Mouse (Mus musculus) neural tube, postnatal 0 days (tissue): ENCODE results near the gene Car11. TPM values are rescaled to one million over a fixed set of nuclear protein-coding genes. Genes with fewer than 3 reads are reported as not detected.

ENCODE experiments used
- polyA plus RNA-seq: library from polyadenylated mRNA; unstranded; fragments of >200 nt; fragmentation: Nextera tagmentation; extraction: Ambion mirVana; gene quantifications from 2 replicates; pipeline ENCODE4 v1.2.1, GENCODE M21; 2015

Gene Car11
- 92.0 and 100.0 TPM in 2 replicates for polyA plus RNA-seq

GRCm38 (mm10) chr7:45699523-45700141 lies at the start of gene Car11:
TSS of gene Car11 (plus strand) at chr7:45699843.

GRCm38 (mm10) chr7:45666161-45666560 lies 33.5 kb upstream of the Car11 start, which contains the start of gene Fut2:
TSS of gene Fut2 (minus strand) at chr7:45666394.

DNA sequence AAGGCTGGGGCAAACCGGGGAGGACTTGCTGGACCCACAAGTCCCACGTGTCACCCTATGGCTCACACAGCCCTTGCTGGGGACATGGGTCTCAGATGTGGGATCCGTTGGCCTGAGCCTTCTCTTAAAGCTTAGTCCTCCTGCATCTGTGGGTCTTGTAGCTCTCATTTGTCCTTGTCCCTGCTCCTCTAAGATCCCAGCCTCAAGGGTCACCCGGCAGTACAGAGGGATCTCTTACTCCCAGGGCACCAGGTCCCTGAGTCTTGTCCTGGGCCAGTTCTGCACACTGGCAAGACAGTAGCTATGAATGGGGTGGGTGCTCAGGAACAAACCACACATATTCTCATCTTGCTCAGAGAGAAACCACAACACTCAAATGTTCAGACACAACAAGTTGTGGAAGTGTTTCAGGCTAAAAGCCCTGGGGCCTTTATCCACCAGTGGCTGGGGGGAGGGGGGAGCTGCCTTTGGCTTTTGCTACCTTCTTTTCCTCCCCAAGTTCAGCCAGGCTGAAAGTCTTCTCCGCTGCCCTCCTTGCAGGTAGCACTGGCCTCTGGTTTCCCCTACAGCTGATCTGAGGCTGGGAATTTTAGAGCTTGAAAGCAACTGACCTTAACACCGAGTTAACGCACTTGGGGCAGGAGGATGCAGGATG lies 16.1 kb upstream of the Car11 start, which contains the start of gene Ntn5:
TSS of gene Ntn5 (plus strand) at position 627 of the 655 bp plus-strand sequence.

DNA sequence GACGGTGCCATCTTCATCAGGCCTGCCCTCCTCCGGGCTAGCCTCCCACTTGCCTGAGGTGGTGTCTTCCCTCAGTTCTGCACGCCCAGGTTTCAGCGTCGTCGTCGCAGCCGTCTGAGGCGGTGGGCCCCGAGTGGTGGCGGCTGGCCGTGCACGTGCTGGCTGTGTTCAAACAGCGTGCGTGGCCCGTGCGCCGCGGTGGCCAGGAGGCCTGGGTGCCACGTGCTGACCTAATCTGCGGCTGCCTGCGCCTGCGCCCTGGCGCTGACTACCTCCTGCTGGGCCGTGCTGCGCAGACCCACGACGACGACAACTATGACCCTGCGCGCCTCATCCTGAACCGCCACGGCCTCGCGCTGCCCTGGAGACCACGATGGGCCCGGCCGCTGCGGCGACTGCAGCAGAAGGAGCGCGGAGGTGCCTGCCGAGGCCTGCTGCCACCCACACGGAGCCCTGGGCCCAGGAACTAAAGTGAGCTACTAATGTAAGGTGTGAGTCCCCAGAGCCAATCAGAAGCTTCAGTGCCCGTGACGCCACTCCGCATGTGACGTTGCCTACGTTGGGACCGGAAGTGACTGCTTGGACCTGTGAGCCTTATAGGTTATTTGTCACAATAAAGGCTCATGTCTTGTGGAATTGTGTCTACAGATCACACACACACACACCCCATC lies 5.6 kb upstream of the Car11 start, which contains the start of gene Sec1:
TSS of gene Sec1 (minus strand) at position 482 of the 671 bp plus-strand sequence.

GRCm38 (mm10) chr7:45704730-45705442 lies 5.2 kb downstream of the Car11 start, which contains the start of gene Dbp:
TSS of gene Dbp (plus strand) at chr7:45705088.

GRCm38 (mm10) chr7:45715090-45715708 lies 15.6 kb downstream of the Car11 start, which contains the start of gene Rpl18:
TSS of gene Rpl18 (plus strand) at chr7:45715457.

GRCm38 (mm10) chr7:45717918-45718297 lies 18.3 kb downstream of the Car11 start, which contains the start of gene Sphk2:
TSS of gene Sphk2 (minus strand) at chr7:45718002.

GRCm38 (mm10) chr7:45720413-45721233 lies 21.0 kb downstream of the Car11 start, which contains the start of gene Fam83e:
TSS of gene Fam83e (plus strand) at chr7:45721212.

GRCm38 (mm10) chr7:45725713-45726112 lies 26.1 kb downstream of the Car11 start, which contains the start of gene Spaca4:
TSS of gene Spaca4 (minus strand) at chr7:45725813.

Other genes starting within 250 kb of the Car11 start
- 3,929 and 4,285 TPM in 2 replicates for gene Ftl1, start 240.0 kb upstream of the Car11 start, polyA plus RNA-seq
- 248 and 251 TPM in 2 replicates for gene Bax, start 232.9 kb upstream of the Car11 start, polyA plus RNA-seq
- gene Tulp2, start 218.0 kb upstream of the Car11 start, polyA plus RNA-seq, result 0.29 and 0.49 TPM in 2 replicates
- not detected in 2 replicates for gene Gm45808, start 213.0 kb upstream of the Car11 start, polyA plus RNA-seq
- 5.4 and 5.5 TPM in 2 replicates for gene Dhdh, start 211.0 kb upstream of the Car11 start, polyA plus RNA-seq
- 143 and 157 TPM in 2 replicates for gene Nucb1, start 189.4 kb upstream of the Car11 start, polyA plus RNA-seq
- 18.4 and 20.1 TPM in 2 replicates for gene Ppp1r15a, start 173.6 kb upstream of the Car11 start, polyA plus RNA-seq
- 5.5 and 6.7 TPM in 2 replicates for gene Plekha4, start 173.5 kb upstream of the Car11 start, polyA plus RNA-seq
- gene Hsd17b14, start 144.9 kb upstream of the Car11 start, polyA plus RNA-seq, result 0.62 and 0.81 TPM in 2 replicates
- gene Bcat2, start 129.7 kb upstream of the Car11 start, polyA plus RNA-seq, result 19.8 and 21.5 TPM in 2 replicates
- not detected in 2 replicates for gene Fgf21, start 84.4 kb upstream of the Car11 start, polyA plus RNA-seq
- 0.14 TPM in 1 of 2 replicates, not detected in the other for gene Fut1, start 82.6 kb upstream of the Car11 start, polyA plus RNA-seq
- gene Izumo1, start 78.0 kb upstream of the Car11 start, polyA plus RNA-seq, result 0.10 TPM in 1 of 2 replicates, not detected in the other
- gene Rasip1, start 72.4 kb upstream of the Car11 start, polyA plus RNA-seq, result 18.8 and 19.9 TPM in 2 replicates
- 4.5 and 5.3 TPM in 2 replicates for gene Mamstr, start 59.9 kb upstream of the Car11 start, polyA plus RNA-seq
- 0.10 and 0.12 TPM in 2 replicates for gene Fut2, start 33.4 kb upstream of the Car11 start, polyA plus RNA-seq
- 1.4 and 1.6 TPM in 2 replicates for gene Ntn5, start 15.8 kb upstream of the Car11 start, polyA plus RNA-seq
- gene Sec1, start 5.4 kb upstream of the Car11 start, polyA plus RNA-seq, result 0.45 and 0.58 TPM in 2 replicates
- 6.3 and 8.5 TPM in 2 replicates for gene Dbp, start 5.2 kb downstream of the Car11 start, polyA plus RNA-seq
- gene Rpl18, start 15.6 kb downstream of the Car11 start, polyA plus RNA-seq, result 516 and 551 TPM in 2 replicates
- gene Sphk2, start 18.2 kb downstream of the Car11 start, polyA plus RNA-seq, result 18.9 and 20.8 TPM in 2 replicates
- gene Fam83e, start 21.4 kb downstream of the Car11 start, polyA plus RNA-seq, result 0.14 TPM in 1 of 2 replicates, not detected in the other
- gene Spaca4, start 26.0 kb downstream of the Car11 start, polyA plus RNA-seq, result not detected in 2 replicates
- gene Lmtk3, start 83.9 kb downstream of the Car11 start, polyA plus RNA-seq, result 19.1 and 20.2 TPM in 2 replicates
- 9.0 and 9.5 TPM in 2 replicates for gene Sult2b1, start 84.8 kb downstream of the Car11 start, polyA plus RNA-seq
- 202 and 212 TPM in 2 replicates for gene Cyth2, start 114.7 kb downstream of the Car11 start, polyA plus RNA-seq
- 2.1 and 2.3 TPM in 2 replicates for gene Kcnj14, start 124.9 kb downstream of the Car11 start, polyA plus RNA-seq
- gene Grwd1, start 131.1 kb downstream of the Car11 start, polyA plus RNA-seq, result 41.4 and 43.8 TPM in 2 replicates
- gene Kdelr1, start 172.9 kb downstream of the Car11 start, polyA plus RNA-seq, result 51.6 and 60.3 TPM in 2 replicates
- 7.6 and 9.0 TPM in 2 replicates for gene Grin2d, start 178.5 kb downstream of the Car11 start, polyA plus RNA-seq
- gene Syngr4, start 196.9 kb downstream of the Car11 start, polyA plus RNA-seq, result 0.34 TPM in 1 of 2 replicates, not detected in the other
- 7.3 and 8.2 TPM in 2 replicates for gene Tmem143, start 197.1 kb downstream of the Car11 start, polyA plus RNA-seq
- gene Emp3, start 221.6 kb downstream of the Car11 start, polyA plus RNA-seq, result 56.9 and 74.0 TPM in 2 replicates
- gene Ccdc114, start 224.2 kb downstream of the Car11 start, polyA plus RNA-seq, result 6.9 and 7.0 TPM in 2 replicates